Mouse (Mus musculus): ENCODE measurements around the gene Dnah3. TPM values are rescaled to one million over a fixed set of nuclear protein-coding genes. Genes with fewer than 3 reads are reported as not detected.

Dnah3 gene
- total RNA-seq, 2 experiments from 2014 or later = 0.13 to 0.14 TPM

DNA sequence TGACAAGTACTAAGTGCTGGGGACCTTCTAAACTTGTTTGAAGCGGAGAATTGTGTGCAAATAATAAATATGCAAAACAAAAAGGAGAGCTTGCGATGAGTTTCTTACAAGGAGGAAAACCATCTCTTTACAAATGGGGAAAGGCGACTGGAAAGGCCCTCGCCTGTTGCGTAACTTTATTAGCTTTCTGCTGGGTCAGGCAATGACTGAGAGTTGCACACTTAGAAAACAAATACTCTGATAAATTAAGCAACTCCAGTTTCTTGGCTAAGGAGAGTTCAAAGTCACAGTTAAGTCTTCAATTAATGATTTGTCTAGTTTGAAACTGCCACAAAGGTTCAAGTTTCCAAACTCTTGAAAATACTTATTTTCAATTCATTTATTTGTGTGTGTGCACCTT lies 214.7 kb downstream of the Dnah3 start:
- peak; percentile 49 for DNase-seq
- peak overlapping the region; percentile 73 for H3K27ac ChIP-seq

DNA sequence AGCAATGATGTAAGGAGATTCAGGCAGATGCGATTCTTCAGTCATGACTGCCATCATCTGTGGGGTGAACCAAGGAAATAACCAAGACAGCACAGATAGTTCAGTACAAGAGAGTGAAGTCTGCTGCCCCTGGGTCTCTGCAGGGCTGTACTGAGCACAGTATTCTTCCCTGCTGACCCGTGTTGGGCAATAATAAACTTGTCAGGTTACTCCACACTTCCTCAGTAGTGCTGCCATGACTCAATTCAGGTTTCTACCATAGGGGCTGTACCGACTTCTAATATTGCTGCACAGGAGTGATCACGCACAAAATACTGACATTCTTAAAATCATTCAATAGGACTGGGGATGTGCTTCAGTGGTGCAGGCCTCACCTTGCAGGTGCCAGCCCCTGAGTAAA lies 215.9 kb downstream of the Dnah3 start:
- intact Hi-C loops (cut with DNase I) = no loop called here
- H3K27ac ChIP-seq = peak overlapping the region; percentile 73
- no peak for DNase-seq
- no peak for TF ChIP-seq CTCF (IDR thresholded peaks at IDR 0.05)
- no peak overlapping the region for H3K4me3 ChIP-seq

More for the DNA sequence above, 214.7 kb downstream of the Dnah3 start:
- intact Hi-C loops (cut with DNase I) = no loop called here
- no peak overlapping the region for H3K4me3 ChIP-seq
- no peak for TF ChIP-seq CTCF (IDR thresholded peaks at IDR 0.05)

DNA sequence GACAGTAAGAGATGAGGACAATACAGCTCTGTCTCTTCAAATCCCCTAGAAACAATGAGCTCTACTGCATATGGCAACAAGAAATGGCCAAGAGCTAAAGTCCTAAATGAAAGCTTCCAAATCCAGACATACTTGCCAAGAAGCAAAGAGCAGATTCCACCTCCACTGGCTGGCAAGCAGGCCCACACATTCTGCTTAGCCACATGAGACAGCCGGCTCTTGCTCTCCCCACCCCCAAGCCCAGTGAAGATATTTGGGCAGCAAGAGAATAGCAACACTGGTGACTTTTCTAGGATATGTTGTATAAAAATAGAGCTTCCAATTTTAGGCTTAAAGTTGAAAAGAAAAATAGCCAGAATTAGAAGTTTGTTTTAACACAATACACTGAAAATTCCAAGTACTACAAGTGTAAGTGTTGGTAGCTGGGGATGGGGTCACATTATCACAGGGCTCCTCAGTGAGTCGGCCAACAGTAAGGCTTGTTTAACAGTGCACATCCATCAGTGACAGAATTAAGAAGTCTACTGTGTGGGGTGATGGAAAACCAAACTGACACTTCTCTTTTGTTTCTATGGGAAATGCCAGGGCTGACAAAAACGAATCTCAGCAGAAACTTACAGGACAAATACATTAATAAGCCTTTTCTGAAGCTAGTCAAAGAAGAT lies 219.2 kb downstream of the Dnah3 start:
- H3K4me3 ChIP-seq = no peak overlapping the region
- no peak for TF ChIP-seq CTCF (IDR thresholded peaks at IDR 0.05)
- peak overlapping the region; percentile 61; the same call in 1 of the 2 replicates for H3K27ac ChIP-seq
- DNase-seq = peak; percentile 54
- intact Hi-C loops (cut with DNase I) = no loop called here

DNA sequence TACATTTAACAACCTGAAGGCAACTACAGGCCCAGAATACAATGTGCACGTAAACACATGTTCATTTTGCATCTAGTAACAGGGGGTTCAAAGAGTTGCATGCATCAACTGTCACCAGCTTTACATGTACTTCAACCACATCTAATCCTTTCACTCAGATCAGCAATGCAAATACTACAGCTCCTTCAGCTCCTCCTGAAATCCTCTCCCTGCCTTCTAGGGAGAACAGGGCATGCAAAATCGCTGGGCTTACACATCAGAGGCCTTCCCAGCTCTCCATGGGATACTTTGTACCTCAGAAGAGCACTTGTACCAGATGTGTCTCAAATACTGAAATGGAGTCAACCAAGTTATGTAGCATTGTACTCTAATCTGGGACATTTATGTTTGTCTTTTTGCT lies 222.0 kb downstream of the Dnah3 start:
- intact Hi-C loops (cut with DNase I) = no loop called here
- H3K4me3 ChIP-seq = no peak overlapping the region
- DNase-seq = no peak
- no peak for TF ChIP-seq CTCF (IDR thresholded peaks at IDR 0.05)
- H3K27ac ChIP-seq = no peak overlapping the region

Other genes starting within 250 kb of the Dnah3 start
- gene Lyrm1, start 199.4 kb downstream of the Dnah3 start, total RNA-seq (2021) = 10 to 100 TPM; 11.8 to 12.8 TPM
- gene Dcun1d3, start 199.0 kb downstream of the Dnah3 start, total RNA-seq (2021) = 10 to 100 TPM; 16.8 to 25.3 TPM
- 10 to 100 TPM in 1 of 2 experiments, 1 to 10 TPM in 1; 9.7 to 11.4 TPM for gene Tmem159, start 7.1 kb upstream of the Dnah3 start, total RNA-seq (2021)
- under 1 TPM; 0.31 to 0.78 TPM for gene Zp2, start 50.0 kb upstream of the Dnah3 start, total RNA-seq (2021)
- under 1 TPM; 0.10 to 0.11 TPM for gene Anks4b, start 78.6 kb upstream of the Dnah3 start, total RNA-seq (2021)
- gene Crym, start 106.8 kb upstream of the Dnah3 start, total RNA-seq (2021) = 1 to 10 TPM; 2.0 to 3.2 TPM
- gene Abca14, start 108.7 kb upstream of the Dnah3 start, total RNA-seq (2021) = not detected
- gene Abca15, start 233.4 kb upstream of the Dnah3 start, total RNA-seq (2021) = not detected

Data from gastrocnemius, adult 2 months (tissue).